Mouse (Mus musculus): Measurements from ENCODE around the gene Gm1673. TPM values are rescaled to one million over a fixed set of nuclear protein-coding genes. Genes with fewer than 3 reads are reported as not detected.

Gm1673 gene
- polyA plus RNA-seq, 1 experiment = 5.3 TPM

DNA sequence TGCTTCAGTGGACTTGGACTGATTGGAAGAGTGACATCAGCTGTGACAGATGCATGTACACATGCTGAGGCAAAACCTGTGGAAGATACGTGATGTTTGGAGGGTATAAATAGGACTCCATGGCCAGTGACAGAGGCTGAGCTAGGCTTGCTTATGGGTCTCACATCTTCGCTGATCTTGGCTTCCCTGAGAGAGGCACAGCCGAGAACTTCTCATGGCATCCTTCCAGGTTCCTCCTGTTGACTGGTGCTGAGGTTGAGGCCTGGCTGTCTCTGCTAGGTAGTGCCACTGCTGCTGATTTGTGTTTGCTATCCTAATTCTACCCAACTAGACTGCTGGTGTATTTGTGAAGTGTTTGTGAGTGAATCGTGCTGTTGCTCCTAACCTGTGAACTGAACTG lies 35.7 kb downstream of the Gm1673 start:
- Histone ChIP-seq H3K27me3 (ENCODE audit: control insufficient read depth, insufficient read depth, insufficient read length) (peaks cover 12% of the 10 kb centered on the region), H3K4me3 (ENCODE audit: insufficient read depth, poor library complexity, severe bottlenecking) (no peak overlapping the region), H3K79me2 (ENCODE audit: control insufficient read depth, insufficient read depth) (no peaks in the 10 kb centered on the region), H3K36me3 (ENCODE audit: control insufficient read depth, insufficient read depth) (no peaks in the 10 kb centered on the region), H3ac (ENCODE audit: control insufficient read depth, insufficient read length, low read depth) (no peak overlapping the region), H3K79me3 (ENCODE audit: low read depth) (no peaks in the 10 kb centered on the region)
- TF ChIP-seq CTCF (IDR thresholded peaks at IDR 0.05; ENCODE audit: control insufficient read depth, insufficient read depth, insufficient read length) (no peak), MYOD1 (IDR thresholded peaks at IDR 0.05; ENCODE audit: control insufficient read depth, insufficient read length, low read depth) (no peak), MYOG (IDR thresholded peaks at IDR 0.05; ENCODE audit: control insufficient read depth, extremely low read depth, insufficient read length) (no peak), FOSL1 (IDR thresholded peaks at IDR 0.05; ENCODE audit: insufficient read depth, low read length, poor library complexity, severe bottlenecking) (no peak), MAX (IDR thresholded peaks at IDR 0.05) (no peak), USF1 (IDR thresholded peaks at IDR 0.05; ENCODE audit: low read depth) (no peak), CEBPB (IDR thresholded peaks at IDR 0.05; ENCODE audit: low read depth) (no peak)

DNA sequence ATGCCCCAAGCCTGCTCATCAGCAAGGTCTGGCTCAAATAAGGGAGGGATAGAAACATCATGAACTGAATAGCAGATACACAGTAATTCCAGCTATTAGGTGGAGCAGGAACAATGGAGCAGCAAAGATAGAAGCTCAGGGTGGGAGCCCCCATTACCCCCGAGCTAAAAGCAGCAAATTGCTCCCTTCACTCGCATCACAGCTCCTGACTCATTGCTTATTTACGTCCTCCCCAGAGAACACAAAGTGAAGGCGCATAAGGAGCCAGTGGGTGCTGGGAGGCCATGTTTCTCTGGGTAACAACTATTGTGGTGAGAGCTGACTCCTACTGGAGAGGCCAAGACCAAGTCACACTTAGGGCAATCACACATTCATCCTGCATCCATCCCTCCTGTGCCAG lies 46.9 kb downstream of the Gm1673 start:
- Histone ChIP-seq H3K79me3 (ENCODE audit: low read depth) (no peaks in the 10 kb centered on the region), H3K4me3 (ENCODE audit: insufficient read depth, poor library complexity, severe bottlenecking) (no peak overlapping the region), H3K27me3 (ENCODE audit: control insufficient read depth, insufficient read depth, insufficient read length) (peaks cover 7% of the 10 kb centered on the region), H3K36me3 (ENCODE audit: control insufficient read depth, insufficient read depth) (no peaks in the 10 kb centered on the region), H3ac (ENCODE audit: control insufficient read depth, insufficient read length, low read depth) (no peak overlapping the region), H3K79me2 (ENCODE audit: control insufficient read depth, insufficient read depth) (no peaks in the 10 kb centered on the region)
- no peak for TF ChIP-seq CEBPB (IDR thresholded peaks at IDR 0.05; ENCODE audit: low read depth)
- no peak for TF ChIP-seq MYOD1 (IDR thresholded peaks at IDR 0.05; ENCODE audit: control insufficient read depth, insufficient read length, low read depth)
- TF ChIP-seq CTCF (IDR thresholded peaks at IDR 0.05; ENCODE audit: control insufficient read depth, insufficient read depth, insufficient read length) = no peak
- TF ChIP-seq MYOG (IDR thresholded peaks at IDR 0.05; ENCODE audit: control insufficient read depth, extremely low read depth, insufficient read length) = no peak

DNA sequence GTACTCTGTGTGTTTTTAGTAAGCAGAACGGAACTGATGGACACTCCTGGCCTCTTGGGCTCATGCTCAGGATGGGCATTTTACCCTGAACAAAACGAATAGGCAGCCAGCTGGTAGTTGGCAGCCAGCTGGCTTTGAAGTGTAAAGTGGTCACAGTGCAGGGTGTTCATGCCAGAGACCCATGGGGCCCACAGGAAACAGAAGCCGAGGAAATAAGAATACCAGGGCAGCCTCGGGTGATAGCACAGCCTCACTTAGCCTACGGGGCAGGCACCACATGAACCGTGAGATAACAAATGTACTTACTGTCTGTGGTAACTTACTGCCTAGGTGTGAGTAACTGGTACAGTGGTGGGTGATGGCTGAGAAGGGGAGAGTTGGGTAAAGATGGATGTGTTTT lies 47.8 kb downstream of the Gm1673 start:
- Histone ChIP-seq H3K4me3 (ENCODE audit: insufficient read depth, poor library complexity, severe bottlenecking) (no peak overlapping the region), H3K79me2 (ENCODE audit: control insufficient read depth, insufficient read depth) (no peaks in the 10 kb centered on the region), H3K27me3 (ENCODE audit: control insufficient read depth, insufficient read depth, insufficient read length) (peaks cover 7% of the 10 kb centered on the region), H3K79me3 (ENCODE audit: low read depth) (no peaks in the 10 kb centered on the region), H3ac (ENCODE audit: control insufficient read depth, insufficient read length, low read depth) (no peak overlapping the region), H3K36me3 (ENCODE audit: control insufficient read depth, insufficient read depth) (no peaks in the 10 kb centered on the region)
- TF ChIP-seq MAX (IDR thresholded peaks at IDR 0.05) = no peak
- no peak for TF ChIP-seq CEBPB (IDR thresholded peaks at IDR 0.05; ENCODE audit: low read depth)
- TF ChIP-seq MYOG (IDR thresholded peaks at IDR 0.05; ENCODE audit: control insufficient read depth, extremely low read depth, insufficient read length) = no peak
- no peak for TF ChIP-seq FOSL1 (IDR thresholded peaks at IDR 0.05; ENCODE audit: insufficient read depth, low read length, poor library complexity, severe bottlenecking)
- TF ChIP-seq MYOD1 (IDR thresholded peaks at IDR 0.05; ENCODE audit: control insufficient read depth, insufficient read length, low read depth) = no peak
- no peak for TF ChIP-seq USF1 (IDR thresholded peaks at IDR 0.05; ENCODE audit: low read depth)
- TF ChIP-seq CTCF (IDR thresholded peaks at IDR 0.05; ENCODE audit: control insufficient read depth, insufficient read depth, insufficient read length) = no peak

DNA sequence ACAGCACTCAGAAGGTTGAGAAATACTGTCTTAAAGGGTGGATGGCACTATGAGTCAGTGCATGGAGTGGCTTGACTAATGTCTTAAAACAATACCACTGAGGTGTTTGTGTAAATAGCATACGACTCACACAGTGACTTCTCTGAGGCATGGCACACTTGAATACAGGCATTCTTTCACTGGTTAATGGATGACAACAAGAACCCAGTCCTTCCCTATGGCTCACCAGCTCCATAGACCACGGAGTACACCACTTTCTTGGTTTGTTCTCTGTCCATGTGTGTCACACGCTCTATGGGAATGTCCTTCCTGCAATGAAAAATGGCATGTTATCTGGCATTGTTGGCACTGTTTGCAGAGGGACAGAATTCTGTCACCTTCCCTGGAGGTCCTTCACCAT lies 49.3 kb downstream of the Gm1673 start:
- TF ChIP-seq USF1 (IDR thresholded peaks at IDR 0.05; ENCODE audit: low read depth) (no peak), CEBPB (IDR thresholded peaks at IDR 0.05; ENCODE audit: low read depth) (peak; percentile 2)
- Histone ChIP-seq H3K4me3 (ENCODE audit: insufficient read depth, poor library complexity, severe bottlenecking) (no peak overlapping the region), H3K79me3 (ENCODE audit: low read depth) (no peaks in the 10 kb centered on the region), H3K27me3 (ENCODE audit: control insufficient read depth, insufficient read depth, insufficient read length) (peaks cover 7% of the 10 kb centered on the region), H3ac (ENCODE audit: control insufficient read depth, insufficient read length, low read depth) (no peak overlapping the region), H3K36me3 (ENCODE audit: control insufficient read depth, insufficient read depth) (no peaks in the 10 kb centered on the region), H3K79me2 (ENCODE audit: control insufficient read depth, insufficient read depth) (no peaks in the 10 kb centered on the region)

Other genes with a start within 250 kb of the Gm1673 start
- 27.0 TPM for gene Letm1, start 200.6 kb upstream of the Gm1673 start, polyA plus RNA-seq (2012; fragmentation: generic; extraction: Trizol)
- gene Nsd2, start 162.7 kb upstream of the Gm1673 start, polyA plus RNA-seq (2012; fragmentation: generic; extraction: Trizol) = 41.7 TPM
- gene Nelfa, start 47.0 kb upstream of the Gm1673 start, polyA plus RNA-seq (2012; fragmentation: generic; extraction: Trizol) = 24.2 TPM
- not detected for gene Nat8l, start 12.6 kb downstream of the Gm1673 start, polyA plus RNA-seq (2012; fragmentation: generic; extraction: Trizol)
- 0.11 TPM for gene Poln, start 186.0 kb downstream of the Gm1673 start, polyA plus RNA-seq (2012; fragmentation: generic; extraction: Trizol)
- gene Haus3, start 186.1 kb downstream of the Gm1673 start, polyA plus RNA-seq (2012; fragmentation: generic; extraction: Trizol) = 7.3 TPM
- gene Mxd4, start 204.3 kb downstream of the Gm1673 start, polyA plus RNA-seq (2012; fragmentation: generic; extraction: Trizol) = 15.3 TPM

Measured in C2C12 (cell line).